Comparison of ENCODE assay signal across 17 mouse cellular contexts in the genomic region with DNA sequence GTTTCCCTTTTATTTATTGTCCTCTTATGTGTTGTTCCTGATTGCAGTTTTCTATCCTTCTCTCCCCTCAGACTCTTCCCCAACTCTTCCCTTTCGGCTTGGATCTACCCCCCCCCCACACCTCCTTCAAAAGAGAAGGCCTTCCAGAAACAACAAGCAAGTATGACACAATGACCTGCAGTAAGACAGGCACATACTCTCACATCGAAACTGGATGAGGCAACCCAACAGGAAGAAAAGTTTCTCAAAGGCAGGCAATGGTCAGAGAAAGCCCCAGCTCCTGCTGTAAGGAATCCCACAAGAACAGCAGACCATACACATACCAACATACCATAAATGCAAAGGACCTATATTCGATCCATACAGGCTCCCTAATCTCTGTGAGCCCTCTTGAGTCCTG.
"Had no signal": no experiment of that assay in that cellular context is flagged by ENCODE, and none has a peak within 500 bp of the region (broad histone marks: within the 10 kb centered on the region; RNA-seq: fewer than 3 reads in every experiment).

No protein-coding gene starts in this region.

- DNase-seq: left cerebral cortex, postnatal 4 days; liver; liver, embryonic 13.5 days; liver, postnatal 0 days; lung, adult 18-20 months; lung, adult 2 months; lung, embryonic 14.5 days; lung, postnatal 10 days; lung, postnatal 14 days; lung, postnatal 36 days; lung, postnatal 4 days; midbrain, embryonic 14.5 days had no signal

- ATAC-seq: liver, embryonic 12.5 days; liver, postnatal 0 days; lung, postnatal 0 days; midbrain, embryonic 13.5 days; midbrain, embryonic 15.5 days; midbrain, embryonic 16.5 days had no signal
